Comparison of ENCODE assay signal across 8 mouse cellular contexts in genomic region chr7:29248261-29248841, GRCm38 (mm10). TPM values are rescaled to one million over a fixed set of nuclear protein-coding genes. Genes with fewer than 3 reads are reported as not detected.
A peak's percentile ranks its signal among the peaks of the same experiment; 100 is the strongest.
DNase-seq lines count a peak whose midpoint lies in the region; ATAC-seq and TF ChIP-seq lines count a peak whose summit lies in the region.

2200002D01Rik (minus strand) TSS chr7:29248466.

- DNase-seq in adrenal gland, adult 18-20 months (ENCODE audit: low spot score in 2 of 2): peak; percentile 32 to 44
- DNase-seq in urinary bladder, postnatal 36 days (ENCODE audit: low spot score in 2 of 2): peak; percentile 69 to 72
- DNase-seq in left cerebral cortex, postnatal 36 days (ENCODE audit: low spot score in 2 of 2): no peak

- no peaks in the 10 kb centered on the region for H3K9me3 ChIP-seq in hindbrain, embryonic 13.5 days
- no peaks in the 10 kb centered on the region for H3K9me3 ChIP-seq in limb, embryonic 15.5 days
- no peaks in the 10 kb centered on the region for H3K9me3 ChIP-seq in midbrain, embryonic 15.5 days

- H3K27ac ChIP-seq in embryonic fibroblast, embryonic 13.5 days (ENCODE audit: insufficient read depth, low read length): peak within 1 kb of the TSS; percentile 27; the same call in 1 of the 2 replicates
- H3K27ac ChIP-seq in hindbrain, embryonic 13.5 days: no peak within 1 kb of the TSS
- H3K27ac ChIP-seq in limb, embryonic 15.5 days: no peak within 1 kb of the TSS
- H3K27ac ChIP-seq in midbrain, embryonic 15.5 days: no peak within 1 kb of the TSS

- 20% methylated on average over 20 of the region's 20 CpGs for WGBS in hindbrain, embryonic 13.5 days
- 16% methylated on average over 20 of the region's 20 CpGs for WGBS in limb, embryonic 15.5 days
- 13% methylated on average over 20 of the region's 20 CpGs for WGBS in midbrain, embryonic 15.5 days

- intact Hi-C loops in left cerebral cortex, postnatal 36 days (cut with DNase I): loop anchor here (5.0 kb wide), 1 partner anchor 44 kb away; no protein-coding TSS in a partner anchor

- peaks cover 32% of the 10 kb centered on the region for H3K27me3 ChIP-seq in hindbrain, embryonic 13.5 days
- H3K27me3 ChIP-seq in limb, embryonic 15.5 days: peaks cover 14% of the 10 kb centered on the region; the same call in 1 of the 2 replicates
- H3K27me3 ChIP-seq in midbrain, embryonic 15.5 days (replicated peaks): peaks cover 14% of the 10 kb centered on the region

- no peak for TF ChIP-seq CTCF in embryonic fibroblast, embryonic 13.5 days (IDR thresholded peaks at IDR 0.05; ENCODE audit: borderline replicate concordance, insufficient read depth, low read length)

- H3K4me1 ChIP-seq in embryonic fibroblast, embryonic 13.5 days (ENCODE audit: control insufficient read depth, insufficient read depth, low read length): peaks cover 6% of the 10 kb centered on the region; the same call in 1 of the 2 replicates
- peaks cover 11% of the 10 kb centered on the region for H3K4me1 ChIP-seq in hindbrain, embryonic 13.5 days (replicated peaks)
- H3K4me1 ChIP-seq in limb, embryonic 15.5 days: peaks cover 22% of the 10 kb centered on the region
- H3K4me1 ChIP-seq in midbrain, embryonic 15.5 days: peaks cover 7% of the 10 kb centered on the region; the same call in 1 of the 2 replicates

- peaks cover 31% of the 10 kb centered on the region for H3K36me3 ChIP-seq in hindbrain, embryonic 13.5 days
- H3K36me3 ChIP-seq in limb, embryonic 15.5 days: peaks cover 29% of the 10 kb centered on the region
- no peaks in the 10 kb centered on the region for H3K36me3 ChIP-seq in midbrain, embryonic 15.5 days (replicated peaks)

- H3K4me3 ChIP-seq in embryonic fibroblast, embryonic 13.5 days (ENCODE audit: insufficient read depth, low read length): peak within 1 kb of the TSS; percentile 41
- H3K4me3 ChIP-seq in hindbrain, embryonic 13.5 days: peak within 1 kb of the TSS; percentile 21
- H3K4me3 ChIP-seq in limb, embryonic 15.5 days: peak within 1 kb of the TSS; percentile 13
- 0 out of 2 replicates have a peak within 1 kb of the TSS, but pooled peaks have one; percentile 13 for H3K4me3 ChIP-seq in midbrain, embryonic 15.5 days

- H3K9ac ChIP-seq in hindbrain, embryonic 13.5 days: peak within 1 kb of the TSS; percentile 30; the same call in 1 of the 2 replicates
- no peak within 1 kb of the TSS for H3K9ac ChIP-seq in limb, embryonic 15.5 days
- H3K9ac ChIP-seq in midbrain, embryonic 15.5 days: no peak within 1 kb of the TSS

- TF ChIP-seq POLR2A in embryonic fibroblast, embryonic 13.5 days (IDR thresholded peaks at IDR 0.05; ENCODE audit: low read depth, low read length): peak; percentile 42

- H3K4me2 ChIP-seq in hindbrain, embryonic 13.5 days: peak within 1 kb of the TSS; percentile 40
- H3K4me2 ChIP-seq in limb, embryonic 15.5 days: peak within 1 kb of the TSS; percentile 38
- H3K4me2 ChIP-seq in midbrain, embryonic 15.5 days: peak within 1 kb of the TSS; percentile 33

- no peak for ATAC-seq in hindbrain, embryonic 13.5 days (ENCODE audit: low FRiP score)
- no peak for ATAC-seq in limb, embryonic 15.5 days (ENCODE audit: insufficient number of reproducible peaks, low FRiP score, low TSS enrichment, low read depth)
- ATAC-seq in midbrain, embryonic 15.5 days (replicated peaks): no peak
- ATAC-seq in inflammation-experienced regulatory T-cells, adult 6 months: no peak

RNA-seq across cellular contexts. Expression of gene 2200002D01Rik, which starts in this region (rescaled TPM):
- 1 to 10 TPM; 1.8 to 2.8 TPM for total RNA-seq in adrenal gland, adult 18-20 months (2021)
- 10.6 and 40.6 TPM in 2 replicates for polyA plus RNA-seq in embryonic fibroblast, embryonic 13.5 days (2011; ENCODE audit: insufficient read length, low read depth, missing spikeins)
- 1.7 and 2.1 TPM in 2 replicates for polyA plus RNA-seq in hindbrain, embryonic 13.5 days (2015; fragmentation: Nextera tagmentation; extraction: Ambion mirVana)
- 13.0 and 14.2 TPM in 2 replicates for polyA plus RNA-seq in limb, embryonic 15.5 days (2015; fragmentation: Nextera tagmentation; extraction: Ambion mirVana)
- polyA plus RNA-seq in midbrain, embryonic 15.5 days (2015; fragmentation: Nextera tagmentation; extraction: Ambion mirVana): 1.1 and 1.5 TPM in 2 replicates
- not detected for total RNA-seq in left cerebral cortex, postnatal 36 days (2021)
- 1 to 10 TPM in 2 of 3 experiments, under 1 TPM in 1; 0.91 to 1.9 (median 1.7) TPM for polyA plus RNA-seq in inflammation-experienced regulatory T-cells, adult 6 months (2017; shearing (Covaris generic))

Comparison
In these comparisons a context has a peak if more than half of its experiments do, and no peak if none do; other contexts are left out.
1. DNase-seq: peak in adrenal gland, adult 18-20 months (2 of 2) and urinary bladder, postnatal 36 days (2 of 2); none in left cerebral cortex, postnatal 36 days (0 of 2).
2. Peak in every context shown above with its lines, with median percentiles within 50 percentile points of each other: H3K4me3 ChIP-seq and H3K4me2 ChIP-seq.